Mouse (Mus musculus) bone marrow macrophage, adult 2 months (primary cell): Measurements from ENCODE around the gene Kntc1.

ENCODE experiments used
- CTCF ChIP-seq: IDR thresholded peaks from 2 replicates; pipeline ENCODE4 v1.5.1; 2012; ENCODE audit warnings: low read depth, mild to moderate bottlenecking, low read length, moderate library complexity
- POLR2A ChIP-seq: IDR thresholded peaks from 2 replicates; pipeline ENCODE4 v1.6.1; 2012; ENCODE audit warnings: mild to moderate bottlenecking, low read depth, low read length, borderline replicate concordance

DNA sequence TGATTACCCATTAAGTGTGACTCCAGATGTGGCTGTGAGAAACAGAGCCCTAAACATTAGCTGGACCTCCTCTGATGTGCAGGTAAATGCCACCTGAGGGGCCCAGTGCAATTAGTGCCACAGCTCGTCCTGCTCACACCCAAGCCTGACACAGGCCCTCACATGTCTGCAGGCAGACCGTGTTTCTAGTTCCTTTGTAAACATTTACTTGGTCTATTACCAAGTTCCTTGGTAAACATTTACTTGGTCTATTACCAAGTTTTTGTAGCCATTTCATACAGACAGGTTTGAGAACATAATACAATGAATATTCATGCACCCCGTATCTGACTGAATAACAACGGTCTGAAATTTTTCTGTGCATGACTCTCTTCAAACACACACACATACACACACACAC, 39.9 kb upstream of the Kntc1 start:
- TF ChIP-seq CTCF (no peak), POLR2A (no peak)
